Mouse (Mus musculus) E14TG2a.4 (cell line): ENCODE measurements around the gene Plppr3.

Experiments
- CTCF ChIP-seq: conservative IDR thresholded peaks from 2 replicates; pipeline ENCODE4 v1.5.1; 2014; ENCODE audit warnings: low read length
- NANOG ChIP-seq: IDR thresholded peaks from 2 replicates; pipeline ENCODE4 v1.6.1; 2014; ENCODE audit warnings: borderline replicate concordance, low read length, mixed read lengths
- POU5F1 ChIP-seq: IDR thresholded peaks from 2 replicates; pipeline ENCODE4 v1.6.1; 2014; ENCODE audit warnings: low read length, borderline replicate concordance

GRCm38 (mm10) chr10:79840091-79840490 lies 34.3 kb downstream of the Plppr3 start:
- TF ChIP-seq CTCF, result no peak
- no peak for TF ChIP-seq POU5F1
- no peak for TF ChIP-seq NANOG
